Mouse (Mus musculus): ENCODE data around the gene Zswim3. TPM values are rescaled to one million over a fixed set of nuclear protein-coding genes. Genes with fewer than 3 reads are reported as not detected.
A peak's percentile ranks its signal among the peaks of the same experiment; 100 is the strongest.

Zswim3 gene
- total and polyA plus RNA-seq, 2 experiments from 2014 or later = 5.2 to 6.7 TPM

DNA sequence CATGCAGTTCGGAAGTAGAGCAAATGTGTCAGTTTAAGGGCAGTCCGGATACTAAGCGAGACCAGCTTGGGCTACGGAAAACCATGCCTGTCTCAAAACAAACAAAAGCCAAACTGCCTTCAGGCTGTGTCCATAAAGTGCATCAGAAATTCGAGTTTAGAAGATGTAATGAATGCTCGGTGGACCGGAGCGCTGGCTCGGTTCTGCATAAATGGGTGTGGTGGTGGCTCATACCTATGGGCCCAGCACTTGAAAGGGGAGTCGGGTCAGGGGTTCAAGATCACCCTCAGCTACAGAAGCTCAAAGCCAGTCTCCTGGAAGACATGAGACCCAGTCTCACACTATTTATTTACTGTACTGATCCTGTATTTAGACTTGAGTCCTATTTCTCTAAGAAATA lies 17.1 kb upstream of the Zswim3 start:
- Histone ChIP-seq H3K27ac (ENCODE audit: low read depth, low read length) (no peak overlapping the region), H3K36me3 (ENCODE audit: insufficient read depth) (peaks cover 25% of the 10 kb centered on the region), H3K4me2 (ENCODE audit: low read depth) (no peak overlapping the region), H3K9ac (no peak overlapping the region), H3K4me3 (ENCODE audit: low read depth, low read length) (no peak overlapping the region), H3K4me1 (ENCODE audit: insufficient read depth) (peaks cover 4% of the 10 kb centered on the region), H3K27me3 (ENCODE audit: insufficient read depth, low read length) (no peaks in the 10 kb centered on the region), H3K9me3 (ENCODE audit: low read length) (no peaks in the 10 kb centered on the region)
- TF ChIP-seq CTCF (IDR thresholded peaks at IDR 0.05; ENCODE audit: low read depth) = no peak
- ATAC-seq (no peak), DNase-seq (no peak)
- 87% methylated on average over 10 of the region's 10 CpGs for WGBS

- TF ChIP-seq CTCF (IDR thresholded peaks at IDR 0.05; ENCODE audit: low read depth) = no peak
- ATAC-seq = no peak
- no peak overlapping the region for H3K4me2 ChIP-seq (ENCODE audit: low read depth)
- H3K27ac ChIP-seq (ENCODE audit: low read depth, low read length) = no peak overlapping the region
- 70% methylated on average over 4 of the region's 4 CpGs for WGBS
- no peak overlapping the region for H3K4me3 ChIP-seq (ENCODE audit: low read depth, low read length)
- DNase-seq = no peak
- no peaks in the 10 kb centered on the region for H3K9me3 ChIP-seq (ENCODE audit: low read length)
- H3K27me3 ChIP-seq (ENCODE audit: insufficient read depth, low read length) = no peaks in the 10 kb centered on the region
- peaks cover 32% of the 10 kb centered on the region for H3K36me3 ChIP-seq (ENCODE audit: insufficient read depth)
- H3K9ac ChIP-seq = 0 out of 2 replicates have a peak overlapping the region, but pooled peaks have one; percentile 26
- peaks cover 4% of the 10 kb centered on the region for H3K4me1 ChIP-seq (ENCODE audit: insufficient read depth)
These were observed 16.5 kb upstream of the Zswim3 start for GRCm38 (mm10) chr2:164788411-164788810.

GRCm38 (mm10) chr2:164790451-164790850 lies 14.4 kb upstream of the Zswim3 start:
- Histone ChIP-seq H3K36me3 (ENCODE audit: insufficient read depth) (peaks cover 44% of the 10 kb centered on the region), H3K9me3 (ENCODE audit: low read length) (no peaks in the 10 kb centered on the region), H3K4me2 (ENCODE audit: low read depth) (no peak overlapping the region), H3K4me3 (ENCODE audit: low read depth, low read length) (no peak overlapping the region), H3K27ac (ENCODE audit: low read depth, low read length) (no peak overlapping the region), H3K4me1 (ENCODE audit: insufficient read depth) (no peaks in the 10 kb centered on the region; the same call in 1 of the 2 replicates), H3K9ac (no peak overlapping the region), H3K27me3 (ENCODE audit: insufficient read depth, low read length) (no peaks in the 10 kb centered on the region)
- no peak for ATAC-seq
- WGBS = 90% methylated on average over 4 of the region's 4 CpGs
- no peak for TF ChIP-seq CTCF (IDR thresholded peaks at IDR 0.05; ENCODE audit: low read depth)
- DNase-seq = no peak

GRCm38 (mm10) chr2:164791841-164792261 lies 13.0 kb upstream of the Zswim3 start:
- Histone ChIP-seq H3K9ac (no peak overlapping the region), H3K9me3 (ENCODE audit: low read length) (no peaks in the 10 kb centered on the region), H3K36me3 (ENCODE audit: insufficient read depth) (peaks cover 55% of the 10 kb centered on the region), H3K4me3 (ENCODE audit: low read depth, low read length) (no peak overlapping the region), H3K27ac (ENCODE audit: low read depth, low read length) (no peak overlapping the region), H3K4me1 (ENCODE audit: insufficient read depth) (no peaks in the 10 kb centered on the region; the same call in 1 of the 2 replicates), H3K27me3 (ENCODE audit: insufficient read depth, low read length) (no peaks in the 10 kb centered on the region), H3K4me2 (ENCODE audit: low read depth) (no peak overlapping the region)
- no peak for TF ChIP-seq CTCF (IDR thresholded peaks at IDR 0.05; ENCODE audit: low read depth)
- ATAC-seq = no peak
- 84% methylated on average over 18 of the region's 18 CpGs for WGBS
- DNase-seq = no peak

DNA sequence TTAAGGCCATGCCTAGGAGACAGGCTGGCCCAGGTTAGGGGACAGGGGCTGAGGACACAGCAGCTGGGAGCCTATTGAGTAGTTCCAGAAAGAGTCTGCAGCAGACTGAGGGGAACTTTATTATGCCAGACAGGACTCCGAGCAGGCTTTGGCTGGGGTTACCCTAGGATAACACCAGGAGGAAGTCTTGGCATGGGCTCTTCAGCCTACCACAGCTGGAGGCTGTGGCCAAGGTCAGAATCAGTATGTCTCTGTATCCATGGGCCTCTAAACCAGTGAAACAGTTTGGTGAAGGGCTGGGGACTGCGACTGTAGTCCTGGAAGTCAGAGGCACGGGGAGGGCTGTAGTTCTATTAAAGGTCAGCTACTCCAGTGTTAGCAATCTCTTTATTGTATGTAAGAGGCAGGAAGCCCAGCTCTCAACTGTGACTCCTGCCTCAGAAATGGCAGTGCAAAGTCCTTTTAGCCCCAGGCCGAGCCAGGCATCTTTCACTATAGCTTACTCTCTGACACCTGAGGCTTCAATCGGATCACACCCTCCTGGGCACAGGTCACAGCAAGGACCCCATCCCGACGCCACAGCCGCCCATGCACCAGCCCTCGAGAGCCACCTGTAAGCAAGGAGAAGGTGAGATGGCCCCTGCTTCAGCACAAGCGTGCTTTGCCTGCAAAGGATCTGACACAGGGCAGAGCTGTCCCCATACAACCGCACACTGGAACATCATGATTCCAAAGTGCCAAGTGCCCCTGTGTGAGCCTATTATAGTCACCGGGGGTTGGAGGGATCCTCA lies 12.3 kb upstream of the Zswim3 start:
- Histone ChIP-seq H3K4me1 (ENCODE audit: insufficient read depth) (no peaks in the 10 kb centered on the region), H3K9me3 (ENCODE audit: low read length) (no peaks in the 10 kb centered on the region), H3K36me3 (ENCODE audit: insufficient read depth) (peaks cover 58% of the 10 kb centered on the region), H3K9ac (no peak overlapping the region), H3K27ac (ENCODE audit: low read depth, low read length) (no peak overlapping the region), H3K4me2 (ENCODE audit: low read depth) (no peak overlapping the region), H3K27me3 (ENCODE audit: insufficient read depth, low read length) (no peaks in the 10 kb centered on the region), H3K4me3 (ENCODE audit: low read depth, low read length) (no peak overlapping the region)
- WGBS = 93% methylated on average over 12 of the region's 12 CpGs
- no peak for ATAC-seq
- no peak for TF ChIP-seq CTCF (IDR thresholded peaks at IDR 0.05; ENCODE audit: low read depth)
- DNase-seq = no peak

GRCm38 (mm10) chr2:164793236-164793635 lies 11.7 kb upstream of the Zswim3 start:
- Histone ChIP-seq H3K4me1 (ENCODE audit: insufficient read depth) (no peaks in the 10 kb centered on the region), H3K27me3 (ENCODE audit: insufficient read depth, low read length) (no peaks in the 10 kb centered on the region), H3K9me3 (ENCODE audit: low read length) (no peaks in the 10 kb centered on the region), H3K4me3 (ENCODE audit: low read depth, low read length) (no peak overlapping the region), H3K36me3 (ENCODE audit: insufficient read depth) (peaks cover 62% of the 10 kb centered on the region), H3K4me2 (ENCODE audit: low read depth) (no peak overlapping the region), H3K27ac (ENCODE audit: low read depth, low read length) (no peak overlapping the region), H3K9ac (no peak overlapping the region)
- peak; percentile 73 for TF ChIP-seq CTCF (IDR thresholded peaks at IDR 0.05; ENCODE audit: low read depth)
- 81% methylated on average over 3 of the region's 3 CpGs for WGBS
- ATAC-seq (peak; percentile 15; the same call in 1 of the 2 replicates), DNase-seq (no peak)

DNA sequence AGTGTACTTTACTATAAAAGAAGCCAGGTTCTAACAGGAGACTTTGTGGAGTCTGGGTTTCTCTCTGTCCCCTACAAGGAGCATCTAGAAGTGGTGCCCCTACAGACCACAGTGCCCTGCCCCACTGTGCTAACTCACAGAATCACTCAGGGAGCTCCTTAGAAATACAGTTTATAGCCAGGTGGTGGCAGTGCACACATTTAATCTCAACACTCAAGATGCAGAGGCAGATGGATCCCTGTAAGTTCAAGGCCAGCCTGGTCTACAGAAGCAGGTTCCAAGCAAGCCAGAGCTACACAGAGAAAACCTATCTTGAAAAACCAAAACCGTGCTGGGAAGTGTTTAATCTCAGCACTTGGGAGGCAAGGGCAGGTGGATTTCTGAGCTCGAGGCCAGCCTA lies 11.1 kb upstream of the Zswim3 start:
- Histone ChIP-seq H3K4me3 (ENCODE audit: low read depth, low read length) (no peak overlapping the region), H3K27me3 (ENCODE audit: insufficient read depth, low read length) (no peaks in the 10 kb centered on the region)
- ATAC-seq = peak; percentile 42; the same call in 1 of the 2 replicates

More for the DNA sequence above, 11.1 kb upstream of the Zswim3 start:
- Histone ChIP-seq H3K27ac (ENCODE audit: low read depth, low read length) (no peak overlapping the region), H3K9me3 (ENCODE audit: low read length) (no peaks in the 10 kb centered on the region), H3K9ac (no peak overlapping the region), H3K36me3 (ENCODE audit: insufficient read depth) (peaks cover 62% of the 10 kb centered on the region), H3K4me1 (ENCODE audit: insufficient read depth) (no peaks in the 10 kb centered on the region), H3K4me2 (ENCODE audit: low read depth) (no peak overlapping the region)
- no peak for DNase-seq
- no peak for TF ChIP-seq CTCF (IDR thresholded peaks at IDR 0.05; ENCODE audit: low read depth)
- 98% methylated on average over 2 of the region's 2 CpGs for WGBS
